Mouse (Mus musculus) adrenal gland, postnatal 10 days (tissue): ENCODE data around the gene Lpin2. TPM values are rescaled to one million over a fixed set of nuclear protein-coding genes. Genes with fewer than 3 reads are reported as not detected.

ENCODE experiments used
- DNase-seq: peaks from one replicate; pipeline ENCODE4 v3.0.0; 2021; ENCODE audit warnings: mixed read lengths
- total RNA-seq, 2 experiments: library from RNA; stranded (reverse); gene quantifications; 2 replicates each; pipeline ENCODE4 v1.2.3; 2021

Gene Lpin2
- total RNA-seq, 2 experiments from 2014 or later = 39.2 to 42.3 TPM

- DNase-seq = no peak
Measured at GRCm38 (mm10) chr17:71203998-71204808, 21.8 kb downstream of the Lpin2 start.

- DNase-seq = no peak
Measured at GRCm38 (mm10) chr17:71204809-71205091, 22.4 kb downstream of the Lpin2 start.

GRCm38 (mm10) chr17:71206136-71206893 lies 24.0 kb downstream of the Lpin2 start:
- peak; percentile 13 for DNase-seq

GRCm38 (mm10) chr17:71207268-71207667 lies 24.9 kb downstream of the Lpin2 start:
- DNase-seq = no peak

GRCm38 (mm10) chr17:71208376-71208775 lies 26.0 kb downstream of the Lpin2 start:
- no peak for DNase-seq

- no peak for DNase-seq
Measured at GRCm38 (mm10) chr17:71208921-71209320, 26.6 kb downstream of the Lpin2 start.

GRCm38 (mm10) chr17:71209936-71210335 lies 27.6 kb downstream of the Lpin2 start:
- DNase-seq = no peak

- DNase-seq = no peak
Measured at GRCm38 (mm10) chr17:71211962-71212646, 29.7 kb downstream of the Lpin2 start.

GRCm38 (mm10) chr17:71213666-71214065 lies 31.3 kb downstream of the Lpin2 start:
- no peak for DNase-seq

- DNase-seq = no peak
Measured at GRCm38 (mm10) chr17:71214514-71215240, 32.3 kb downstream of the Lpin2 start.

GRCm38 (mm10) chr17:71215241-71215839 lies 33.0 kb downstream of the Lpin2 start:
- no peak for DNase-seq

- no peak for DNase-seq
Measured at GRCm38 (mm10) chr17:71216263-71216662, 33.9 kb downstream of the Lpin2 start.

GRCm38 (mm10) chr17:71217111-71217685 lies 34.8 kb downstream of the Lpin2 start:
- DNase-seq = no peak

GRCm38 (mm10) chr17:71221383-71221782 lies 39.0 kb downstream of the Lpin2 start:
- DNase-seq = no peak

GRCm38 (mm10) chr17:71223676-71224075 lies 41.3 kb downstream of the Lpin2 start:
- no peak for DNase-seq

GRCm38 (mm10) chr17:71224521-71224920 lies 42.2 kb downstream of the Lpin2 start:
- DNase-seq = peak; percentile 42

- DNase-seq = peak; percentile 46
Measured at GRCm38 (mm10) chr17:71225091-71225490, 42.7 kb downstream of the Lpin2 start.

GRCm38 (mm10) chr17:71227128-71227895 lies 45.0 kb downstream of the Lpin2 start:
- DNase-seq = no peak

- no peak for DNase-seq
Measured at GRCm38 (mm10) chr17:71228651-71229050, 46.3 kb downstream of the Lpin2 start.

GRCm38 (mm10) chr17:71230108-71230709 lies 47.8 kb downstream of the Lpin2 start:
- no peak for DNase-seq
